Mouse (Mus musculus): ENCODE measurements at regions not wholly inside any gene's neighbourhood (a gene's known extent, or its start where the extent isn't known, plus 50 kb on each side); places are given as distances from the start of the nearest gene placed in this dataset.

- H3K9ac ChIP-seq: no peak overlapping the region
- no peak for ATAC-seq (ENCODE audit: insufficient number of reproducible peaks, low FRiP score, low TSS enrichment, low read depth)
- 87% methylated on average over 4 of the region's 4 CpGs for WGBS
- no peaks in the 10 kb centered on the region for H3K9me3 ChIP-seq (replicated peaks)
- H3K27me3 ChIP-seq: no peaks in the 10 kb centered on the region
- no peak overlapping the region for H3K27ac ChIP-seq (replicated peaks)
- H3K4me1 ChIP-seq: no peaks in the 10 kb centered on the region
- H3K4me2 ChIP-seq (replicated peaks): no peak overlapping the region
- no peaks in the 10 kb centered on the region for H3K36me3 ChIP-seq
- no peak overlapping the region for H3K4me3 ChIP-seq (replicated peaks)
Measured at GRCm38 (mm10) chr4:75816026-75816425, 537.9 kb upstream of the Dmac1 start.

DNA sequence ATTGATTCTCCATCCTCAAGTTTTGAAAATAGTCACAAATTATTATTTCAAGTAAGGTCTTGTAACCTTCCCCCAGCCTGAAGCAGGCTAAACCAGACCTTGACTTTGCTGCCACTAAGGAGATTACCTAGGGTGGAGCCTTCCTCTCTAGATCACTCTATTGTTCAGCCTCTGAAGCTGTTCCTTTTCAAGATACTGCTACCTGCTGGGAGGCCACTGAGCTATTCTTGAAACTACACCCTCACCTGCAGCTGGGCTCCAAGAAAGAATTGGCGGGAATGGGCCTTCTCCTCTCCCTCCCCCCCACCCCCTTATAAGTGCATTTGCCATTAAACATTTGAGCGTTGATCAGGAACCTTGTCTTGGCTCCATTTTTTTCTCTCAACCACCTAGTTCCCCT, 534.2 kb upstream of the Dmac1 start:
- Histone ChIP-seq H3K4me2 (replicated peaks) (no peak overlapping the region), H3K9ac (no peak overlapping the region), H3K27ac (replicated peaks) (no peak overlapping the region), H3K36me3 (no peaks in the 10 kb centered on the region), H3K4me3 (replicated peaks) (no peak overlapping the region), H3K4me1 (no peaks in the 10 kb centered on the region), H3K9me3 (replicated peaks) (no peaks in the 10 kb centered on the region), H3K27me3 (no peaks in the 10 kb centered on the region)
- no peak for ATAC-seq (ENCODE audit: insufficient number of reproducible peaks, low FRiP score, low TSS enrichment, low read depth)
- WGBS: 56% methylated on average over 2 of the region's 2 CpGs

- WGBS: 72% methylated on average over 4 of the region's 4 CpGs
Measured at GRCm38 (mm10) chr4:75801870-75802269, 523.8 kb upstream of the Dmac1 start.

GRCm38 (mm10) chr4:75801156-75801555, 523.1 kb upstream of the Dmac1 start:
- Histone ChIP-seq H3K36me3 (no peaks in the 10 kb centered on the region), H3K9ac (no peak overlapping the region), H3K4me1 (no peaks in the 10 kb centered on the region), H3K27ac (replicated peaks) (no peak overlapping the region), H3K4me2 (replicated peaks) (no peak overlapping the region), H3K27me3 (no peaks in the 10 kb centered on the region), H3K9me3 (replicated peaks) (no peaks in the 10 kb centered on the region), H3K4me3 (replicated peaks) (no peak overlapping the region)
- no peak for ATAC-seq (ENCODE audit: insufficient number of reproducible peaks, low FRiP score, low TSS enrichment, low read depth)
- WGBS: 74% methylated on average over 4 of the region's 4 CpGs

More at GRCm38 (mm10) chr4:75801870-75802269, 523.8 kb upstream of the Dmac1 start:
- Histone ChIP-seq H3K9me3 (replicated peaks) (no peaks in the 10 kb centered on the region), H3K9ac (no peak overlapping the region), H3K4me1 (no peaks in the 10 kb centered on the region), H3K4me3 (replicated peaks) (no peak overlapping the region), H3K4me2 (replicated peaks) (no peak overlapping the region), H3K36me3 (no peaks in the 10 kb centered on the region), H3K27me3 (no peaks in the 10 kb centered on the region), H3K27ac (replicated peaks) (no peak overlapping the region)
- no peak for ATAC-seq (ENCODE audit: insufficient number of reproducible peaks, low FRiP score, low TSS enrichment, low read depth)

GRCm38 (mm10) chr4:75791789-75792188, 513.7 kb upstream of the Dmac1 start:
- Histone ChIP-seq H3K9me3 (replicated peaks) (no peaks in the 10 kb centered on the region), H3K36me3 (no peaks in the 10 kb centered on the region), H3K9ac (no peak overlapping the region), H3K27me3 (no peaks in the 10 kb centered on the region), H3K4me2 (replicated peaks) (no peak overlapping the region), H3K4me1 (no peaks in the 10 kb centered on the region), H3K27ac (replicated peaks) (no peak overlapping the region), H3K4me3 (replicated peaks) (no peak overlapping the region)
- ATAC-seq (ENCODE audit: insufficient number of reproducible peaks, low FRiP score, low TSS enrichment, low read depth): no peak

GRCm38 (mm10) chr4:75790920-75791589, 513.0 kb upstream of the Dmac1 start:
- no peaks in the 10 kb centered on the region for H3K36me3 ChIP-seq
- H3K9me3 ChIP-seq (replicated peaks): no peaks in the 10 kb centered on the region
- H3K4me3 ChIP-seq (replicated peaks): no peak overlapping the region
- no peak overlapping the region for H3K27ac ChIP-seq (replicated peaks)
- H3K27me3 ChIP-seq: no peaks in the 10 kb centered on the region
- WGBS: 81% methylated on average over 1 of the region's 1 CpGs
- H3K9ac ChIP-seq: no peak overlapping the region
- ATAC-seq (ENCODE audit: insufficient number of reproducible peaks, low FRiP score, low TSS enrichment, low read depth): no peak
- H3K4me1 ChIP-seq: no peaks in the 10 kb centered on the region
- H3K4me2 ChIP-seq (replicated peaks): no peak overlapping the region

- 55% methylated on average over 3 of the region's 3 CpGs for WGBS
- Histone ChIP-seq H3K27me3 (no peaks in the 10 kb centered on the region), H3K4me2 (replicated peaks) (no peak overlapping the region), H3K36me3 (no peaks in the 10 kb centered on the region), H3K4me1 (no peaks in the 10 kb centered on the region), H3K4me3 (replicated peaks) (no peak overlapping the region), H3K27ac (replicated peaks) (no peak overlapping the region), H3K9me3 (replicated peaks) (no peaks in the 10 kb centered on the region), H3K9ac (no peak overlapping the region)
- no peak for ATAC-seq (ENCODE audit: insufficient number of reproducible peaks, low FRiP score, low TSS enrichment, low read depth)
Measured at GRCm38 (mm10) chr4:75787405-75787804, 509.3 kb upstream of the Dmac1 start.

DNA sequence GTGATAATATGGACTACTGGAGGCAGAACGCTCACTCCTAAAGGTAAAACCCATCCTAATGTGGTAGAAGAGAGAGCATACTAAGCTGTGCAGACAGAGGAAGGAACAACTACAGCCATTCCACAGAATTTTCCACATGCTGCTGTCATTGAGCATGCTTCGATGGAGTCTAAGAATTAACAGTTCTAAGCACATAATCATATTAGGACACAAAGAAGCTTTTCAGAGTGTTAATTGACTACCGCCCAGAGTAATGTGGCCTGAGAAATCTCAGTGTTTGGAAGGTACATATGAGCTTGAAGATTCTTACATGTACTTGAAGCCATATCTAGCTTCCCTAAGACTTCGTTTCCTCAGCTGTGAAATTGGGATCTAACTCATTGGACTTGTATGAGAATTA, 508.3 kb upstream of the Dmac1 start:
- Histone ChIP-seq H3K27me3 (no peaks in the 10 kb centered on the region), H3K27ac (replicated peaks) (no peak overlapping the region), H3K36me3 (no peaks in the 10 kb centered on the region), H3K9ac (no peak overlapping the region), H3K4me3 (replicated peaks) (no peak overlapping the region), H3K4me2 (replicated peaks) (no peak overlapping the region), H3K4me1 (no peaks in the 10 kb centered on the region), H3K9me3 (replicated peaks) (no peaks in the 10 kb centered on the region)
- 87% methylated on average over 4 of the region's 4 CpGs for WGBS
- ATAC-seq (ENCODE audit: insufficient number of reproducible peaks, low FRiP score, low TSS enrichment, low read depth): no peak

DNA sequence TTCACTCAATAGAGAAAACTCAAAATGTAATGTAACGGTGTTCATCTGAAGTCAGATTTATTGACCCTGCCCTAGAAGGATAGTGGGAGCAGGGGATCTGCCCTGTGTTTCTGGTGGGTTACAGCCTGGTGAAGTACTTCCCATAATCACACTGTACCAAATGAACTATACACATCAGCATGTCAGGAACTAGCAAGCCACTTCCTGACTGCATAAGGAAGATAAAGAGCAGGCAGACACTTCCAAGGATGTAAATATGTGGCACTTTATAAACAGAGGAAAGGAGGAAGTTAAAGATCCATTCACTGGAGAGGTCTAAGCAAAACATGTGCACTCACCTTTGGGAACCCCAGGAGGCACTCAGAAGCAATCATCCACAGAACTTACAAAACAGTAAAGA, 501.4 kb upstream of the Dmac1 start:
- WGBS: 94% methylated on average over 1 of the region's 1 CpGs
- Histone ChIP-seq H3K4me1 (no peaks in the 10 kb centered on the region), H3K4me2 (replicated peaks) (no peak overlapping the region), H3K27ac (replicated peaks) (no peak overlapping the region), H3K4me3 (replicated peaks) (no peak overlapping the region), H3K27me3 (no peaks in the 10 kb centered on the region), H3K9ac (no peak overlapping the region), H3K9me3 (replicated peaks) (no peaks in the 10 kb centered on the region), H3K36me3 (no peaks in the 10 kb centered on the region)
- no peak for ATAC-seq (ENCODE audit: insufficient number of reproducible peaks, low FRiP score, low TSS enrichment, low read depth)

GRCm38 (mm10) chr4:75764141-75764540, 486.0 kb upstream of the Dmac1 start:
- no peaks in the 10 kb centered on the region for H3K27me3 ChIP-seq
- H3K9me3 ChIP-seq (replicated peaks): no peaks in the 10 kb centered on the region
- H3K4me2 ChIP-seq (replicated peaks): no peak overlapping the region
- ATAC-seq (ENCODE audit: insufficient number of reproducible peaks, low FRiP score, low TSS enrichment, low read depth): no peak
- no peaks in the 10 kb centered on the region for H3K4me1 ChIP-seq
- H3K4me3 ChIP-seq (replicated peaks): no peak overlapping the region
- no peak overlapping the region for H3K27ac ChIP-seq (replicated peaks)
- no peak overlapping the region for H3K9ac ChIP-seq
- H3K36me3 ChIP-seq: no peaks in the 10 kb centered on the region
- WGBS: 31% methylated on average over 1 of the region's 1 CpGs

DNA sequence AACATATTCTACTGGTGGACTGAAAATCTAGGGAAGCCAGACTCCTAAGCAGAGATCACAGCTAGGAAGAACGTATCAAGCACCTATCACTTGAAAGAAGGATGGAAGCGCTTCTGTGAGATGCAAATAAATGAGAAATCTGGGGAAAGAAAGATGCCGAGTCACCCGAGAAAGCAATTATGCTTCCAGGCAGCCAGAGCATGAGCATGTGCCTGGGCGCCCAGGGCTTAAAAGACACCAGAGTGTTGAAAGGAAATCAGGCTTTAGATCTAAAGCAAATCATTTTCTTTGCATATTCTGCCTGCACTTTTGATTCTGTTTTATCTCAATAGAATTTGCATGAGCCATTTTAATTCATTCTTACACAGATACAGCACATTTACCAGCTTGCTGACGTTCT, 466.5 kb upstream of the Dmac1 start:
- WGBS: 46% methylated on average over 6 of the region's 6 CpGs
- Histone ChIP-seq H3K36me3 (no peaks in the 10 kb centered on the region), H3K9me3 (replicated peaks) (no peaks in the 10 kb centered on the region), H3K4me2 (replicated peaks) (no peak overlapping the region), H3K27ac (replicated peaks) (no peak overlapping the region), H3K4me1 (no peaks in the 10 kb centered on the region), H3K4me3 (replicated peaks) (no peak overlapping the region), H3K9ac (no peak overlapping the region), H3K27me3 (no peaks in the 10 kb centered on the region)
- ATAC-seq (ENCODE audit: insufficient number of reproducible peaks, low FRiP score, low TSS enrichment, low read depth): no peak

GRCm38 (mm10) chr4:75741585-75741984, 463.5 kb upstream of the Dmac1 start:
- Histone ChIP-seq H3K9ac (no peak overlapping the region), H3K27me3 (no peaks in the 10 kb centered on the region), H3K4me1 (no peaks in the 10 kb centered on the region), H3K9me3 (replicated peaks) (no peaks in the 10 kb centered on the region), H3K4me3 (replicated peaks) (no peak overlapping the region), H3K27ac (replicated peaks) (no peak overlapping the region), H3K4me2 (replicated peaks) (no peak overlapping the region), H3K36me3 (no peaks in the 10 kb centered on the region)
- no peak for ATAC-seq (ENCODE audit: insufficient number of reproducible peaks, low FRiP score, low TSS enrichment, low read depth)
